Mouse (Mus musculus): ENCODE results near the gene Olfr904. TPM values are rescaled to one million over a fixed set of nuclear protein-coding genes. Genes with fewer than 3 reads are reported as not detected.

The Olfr904 gene
- polyA plus RNA-seq, 1 experiment from 2014 or later, result not detected

- DNase-seq (ENCODE audit: low spot score), result no peak
- Histone ChIP-seq H3K27me3 (replicated peaks; ENCODE audit: control insufficient read depth, insufficient read depth, low read length) (no peaks in the 10 kb centered on the region), H3K4me1 (replicated peaks; ENCODE audit: control insufficient read depth, insufficient read depth, low read length) (no peaks in the 10 kb centered on the region), H3K9ac (ENCODE audit: low read length) (no peak overlapping the region), H3K27ac (ENCODE audit: low read depth) (no peak overlapping the region), H3K4me2 (ENCODE audit: low read length) (no peak overlapping the region), H3K4me3 (ENCODE audit: low read depth, low read length) (no peak overlapping the region), H3K9me3 (ENCODE audit: control insufficient read depth, low read length) (no peaks in the 10 kb centered on the region), H3K36me3 (ENCODE audit: control insufficient read depth, insufficient read depth, low read length) (no peaks in the 10 kb centered on the region)
- no peak for ATAC-seq (replicated peaks; ENCODE audit: low FRiP score, low TSS enrichment, low read depth)
- 58% methylated on average over 2 of the region's 2 CpGs for WGBS
Observed at GRCm38 (mm10) chr9:38512353-38512752, 49.4 kb downstream of the Olfr904 start.

Other genes with a start within 250 kb of the Olfr904 start
- not detected in 2 replicates for gene Olfr894, start 245.1 kb upstream of the Olfr904 start, polyA plus RNA-seq (2014; fragmentation: Nextera tagmentation; extraction: Ambion mirVana)
- gene Olfr143, start 210.4 kb upstream of the Olfr904 start, polyA plus RNA-seq (2014; fragmentation: Nextera tagmentation; extraction: Ambion mirVana), result not detected in 2 replicates
- gene Olfr895, start 195.3 kb upstream of the Olfr904 start, polyA plus RNA-seq (2014; fragmentation: Nextera tagmentation; extraction: Ambion mirVana), result not detected in 2 replicates
- not detected in 2 replicates for gene Olfr896-ps1, start 172.0 kb upstream of the Olfr904 start, polyA plus RNA-seq (2014; fragmentation: Nextera tagmentation; extraction: Ambion mirVana)
- gene Olfr25, start 134.1 kb upstream of the Olfr904 start, polyA plus RNA-seq (2014; fragmentation: Nextera tagmentation; extraction: Ambion mirVana), result not detected in 2 replicates
- not detected in 2 replicates for gene Olfr898, start 114.7 kb upstream of the Olfr904 start, polyA plus RNA-seq (2014; fragmentation: Nextera tagmentation; extraction: Ambion mirVana)
- not detected in 2 replicates for gene Olfr250, start 96.2 kb upstream of the Olfr904 start, polyA plus RNA-seq (2014; fragmentation: Nextera tagmentation; extraction: Ambion mirVana)
- gene Olfr251, start 86.1 kb upstream of the Olfr904 start, polyA plus RNA-seq (2014; fragmentation: Nextera tagmentation; extraction: Ambion mirVana), result not detected in 2 replicates
- gene Olfr147, start 61.4 kb upstream of the Olfr904 start, polyA plus RNA-seq (2014; fragmentation: Nextera tagmentation; extraction: Ambion mirVana), result not detected in 2 replicates
- gene Olfr901, start 33.7 kb upstream of the Olfr904 start, polyA plus RNA-seq (2014; fragmentation: Nextera tagmentation; extraction: Ambion mirVana), result not detected in 2 replicates
- gene Olfr902, start 15.5 kb upstream of the Olfr904 start, polyA plus RNA-seq (2014; fragmentation: Nextera tagmentation; extraction: Ambion mirVana), result not detected in 2 replicates
- not detected in 2 replicates for gene Olfr905, start 8.0 kb downstream of the Olfr904 start, polyA plus RNA-seq (2014; fragmentation: Nextera tagmentation; extraction: Ambion mirVana)
- not detected in 2 replicates for gene Olfr906, start 23.9 kb downstream of the Olfr904 start, polyA plus RNA-seq (2014; fragmentation: Nextera tagmentation; extraction: Ambion mirVana)
- not detected in 2 replicates for gene Olfr907, start 32.7 kb downstream of the Olfr904 start, polyA plus RNA-seq (2014; fragmentation: Nextera tagmentation; extraction: Ambion mirVana)
- not detected in 2 replicates for gene Olfr911-ps1, start 58.4 kb downstream of the Olfr904 start, polyA plus RNA-seq (2014; fragmentation: Nextera tagmentation; extraction: Ambion mirVana)
- gene Olfr910, start 74.7 kb downstream of the Olfr904 start, polyA plus RNA-seq (2014; fragmentation: Nextera tagmentation; extraction: Ambion mirVana), result not detected in 2 replicates
- gene Olfr912, start 117.0 kb downstream of the Olfr904 start, polyA plus RNA-seq (2014; fragmentation: Nextera tagmentation; extraction: Ambion mirVana), result not detected in 2 replicates
- gene Olfr913, start 129.6 kb downstream of the Olfr904 start, polyA plus RNA-seq (2014; fragmentation: Nextera tagmentation; extraction: Ambion mirVana), result not detected in 2 replicates
- not detected in 2 replicates for gene Olfr914, start 142.0 kb downstream of the Olfr904 start, polyA plus RNA-seq (2014; fragmentation: Nextera tagmentation; extraction: Ambion mirVana)
- not detected in 2 replicates for gene Olfr916, start 196.7 kb downstream of the Olfr904 start, polyA plus RNA-seq (2014; fragmentation: Nextera tagmentation; extraction: Ambion mirVana)
- not detected in 2 replicates for gene Olfr917, start 202.7 kb downstream of the Olfr904 start, polyA plus RNA-seq (2014; fragmentation: Nextera tagmentation; extraction: Ambion mirVana)
- gene Olfr918, start 211.5 kb downstream of the Olfr904 start, polyA plus RNA-seq (2014; fragmentation: Nextera tagmentation; extraction: Ambion mirVana), result not detected in 2 replicates
- gene Olfr919, start 240.5 kb downstream of the Olfr904 start, polyA plus RNA-seq (2014; fragmentation: Nextera tagmentation; extraction: Ambion mirVana), result not detected in 2 replicates